Mouse (Mus musculus) frontal cortex, adult 2 months (tissue): ENCODE measurements at regions not wholly inside any gene's neighbourhood (a gene's known extent, or its start where the extent isn't known, plus 50 kb on each side); places are given as distances from the start of the nearest gene placed in this dataset.
A peak's percentile ranks its signal among the peaks of the same experiment; 100 is the strongest.

Source experiments
- DNase-seq, 2 experiments: peaks; one replicate each; pipeline ENCODE4 v3.0.0; 2022; ENCODE audit warnings: low spot score in 1 of 2; ENCODE audit errors: extremely low spot score in 1 of 2

DNA sequence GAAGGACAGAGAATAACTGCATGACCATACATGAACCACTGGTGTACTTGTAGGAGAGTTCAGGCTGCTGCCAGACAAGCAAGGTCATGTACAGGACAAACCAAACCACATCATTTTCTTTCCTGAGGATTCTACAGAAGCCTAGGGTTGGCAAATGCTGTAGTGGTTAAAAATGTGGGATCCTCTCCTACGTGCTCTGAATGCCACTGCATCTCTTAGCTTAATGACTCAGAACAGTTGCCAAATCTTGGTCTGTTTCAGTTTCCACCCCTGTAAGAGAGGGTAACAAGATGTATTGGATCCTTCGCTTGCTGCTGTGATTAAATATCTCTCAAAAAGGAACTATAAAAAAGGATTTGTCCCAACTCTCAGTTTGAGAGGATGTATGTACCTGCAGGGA lies 938.1 kb downstream of the 4930444P10Rik start:
- DNase-seq: peak in 1 of 2 experiments; percentile 1

DNA sequence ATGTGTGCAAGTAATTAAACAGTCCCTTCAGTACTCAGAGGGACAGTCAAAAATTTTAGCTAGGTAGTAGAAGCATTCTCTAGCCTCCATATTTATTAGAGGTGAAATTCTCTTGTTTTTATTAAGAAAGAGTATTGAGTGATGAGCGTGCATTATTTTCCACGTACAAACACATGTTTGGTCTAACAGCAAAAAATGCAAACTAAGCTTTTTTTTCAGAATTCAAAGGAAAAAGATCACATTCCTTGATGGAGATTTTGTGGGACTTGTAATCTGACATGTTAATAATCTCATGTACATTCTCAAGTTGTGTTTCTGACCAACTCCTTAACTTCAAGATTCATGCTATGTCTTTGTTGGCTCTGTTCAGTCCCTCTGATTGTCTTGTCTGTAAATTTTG lies 939.2 kb downstream of the 4930444P10Rik start:
- no peak for DNase-seq

DNA sequence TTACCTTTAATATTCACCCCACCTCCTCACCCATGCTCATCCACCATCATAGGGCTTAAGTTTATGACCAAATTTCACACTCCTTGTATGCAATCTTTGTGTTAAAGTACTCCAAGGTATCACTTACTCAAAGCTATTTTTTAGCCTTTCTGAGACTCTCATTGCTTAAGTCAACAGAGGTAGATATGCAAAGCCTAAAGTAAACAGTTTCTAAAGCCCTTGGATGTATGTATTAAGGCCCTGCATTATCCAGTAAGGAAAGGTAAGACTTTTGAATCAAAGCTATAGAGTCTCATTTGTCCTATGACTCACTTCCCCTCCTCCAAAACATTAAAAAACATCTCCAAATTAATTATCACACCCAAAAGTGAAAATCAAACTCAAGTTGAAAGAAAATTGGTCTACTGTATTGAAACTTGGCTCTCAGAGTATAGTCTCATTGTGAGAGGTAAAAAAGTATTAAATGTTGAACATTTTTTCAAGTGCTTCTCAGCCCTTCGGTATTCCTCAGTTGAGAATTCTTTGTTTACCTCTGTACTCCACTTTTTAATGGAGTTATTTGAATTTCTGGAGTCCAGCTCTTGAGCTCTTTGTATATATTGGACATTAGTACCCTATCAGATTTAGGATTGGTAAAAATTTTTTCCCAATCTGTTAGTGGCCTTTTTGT lies 949.1 kb downstream of the 4930444P10Rik start:
- DNase-seq: no peak

DNA sequence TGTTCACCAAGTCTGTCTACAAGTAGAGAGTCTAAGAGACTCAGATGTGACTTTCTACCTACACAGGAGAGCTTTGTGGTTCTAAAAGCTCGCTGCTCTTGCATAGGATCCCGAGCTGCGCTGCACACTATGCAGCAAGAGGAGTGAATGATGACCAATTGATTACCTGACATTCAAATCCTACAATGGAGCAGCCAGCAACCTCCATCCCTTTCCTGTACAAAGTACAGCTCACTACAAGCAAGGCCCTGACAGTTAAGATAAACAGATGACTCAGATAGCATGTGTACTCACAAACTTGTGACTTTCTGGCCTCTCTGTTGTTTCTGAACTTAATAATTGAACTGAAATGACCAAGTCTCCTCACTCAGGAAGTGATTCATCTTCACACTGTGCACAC lies 974.7 kb downstream of the 4930444P10Rik start:
- no peak for DNase-seq

DNA sequence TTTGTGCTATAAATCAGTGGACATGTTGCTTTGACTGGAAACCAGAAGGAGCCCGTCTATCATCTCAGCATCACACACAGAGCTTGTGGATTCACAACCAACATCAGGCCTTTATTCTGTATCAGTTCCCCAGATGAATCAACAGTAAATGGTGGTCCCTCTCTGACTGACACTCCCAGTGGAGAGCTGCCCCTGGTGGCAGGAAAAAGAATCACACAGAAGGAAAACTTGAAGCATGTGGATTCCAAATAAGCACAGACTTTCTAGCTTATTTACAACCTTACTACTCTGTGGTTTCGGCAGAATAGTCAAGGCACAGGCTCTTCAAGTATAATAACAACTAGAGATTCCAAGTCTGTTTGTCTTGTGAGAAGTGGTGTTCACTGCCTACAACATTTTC lies 981.7 kb downstream of the 4930444P10Rik start:
- no peak for DNase-seq

DNA sequence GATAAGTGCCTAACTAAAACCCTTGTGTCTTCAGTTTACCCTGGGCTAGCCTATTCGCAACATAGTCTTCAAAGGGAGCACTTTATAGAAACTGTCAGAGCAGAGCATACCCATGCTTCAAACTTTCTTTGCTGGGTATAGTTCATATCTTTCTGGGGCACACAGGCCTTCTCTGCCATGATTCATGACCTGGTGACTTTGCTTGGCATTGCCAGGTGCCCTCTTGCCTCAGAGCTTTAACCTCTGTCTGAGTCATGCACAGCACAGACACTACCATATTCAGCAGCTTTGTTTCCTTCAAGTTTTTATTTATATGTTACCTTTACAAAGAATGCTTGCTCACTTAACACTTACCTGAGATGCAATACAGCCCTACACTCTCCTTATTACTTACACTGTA lies 1022.8 kb downstream of the 4930444P10Rik start:
- DNase-seq: no peak

DNA sequence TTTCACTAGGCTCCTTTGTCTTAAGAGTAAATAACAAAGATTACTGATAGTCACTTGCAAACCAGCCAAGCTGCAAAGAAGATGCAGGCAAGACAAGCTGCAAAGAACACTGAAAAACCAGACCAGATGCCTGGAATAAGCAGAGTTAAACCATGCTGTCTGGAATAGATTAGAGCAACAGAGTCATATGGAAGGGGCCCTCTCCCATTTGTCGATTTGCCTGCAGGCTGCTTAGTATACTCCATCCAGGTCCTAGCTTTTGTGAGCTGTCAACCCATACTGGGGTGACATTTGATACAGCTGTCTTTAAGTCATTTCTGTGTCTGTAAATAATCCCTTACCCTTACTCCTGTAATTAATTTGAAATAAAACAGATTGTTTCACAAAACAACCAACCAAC lies 1059.1 kb downstream of the 4930444P10Rik start:
- DNase-seq: no peak

DNA sequence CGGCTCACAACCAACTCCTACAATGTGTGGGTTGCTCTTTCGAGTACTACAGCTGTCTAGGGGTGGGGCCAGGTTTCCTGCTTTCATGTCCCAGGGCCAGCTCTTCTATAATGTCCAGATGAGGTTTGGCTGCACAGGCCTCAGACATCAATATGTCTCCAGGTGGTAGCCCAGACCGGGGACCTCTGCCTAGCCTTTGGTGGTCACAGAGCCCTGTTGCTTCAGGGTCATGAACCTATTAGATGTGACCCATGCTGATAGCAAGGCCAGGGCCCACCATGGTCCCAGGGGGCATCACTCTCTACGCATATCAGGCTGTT lies 1074.7 kb downstream of the 4930444P10Rik start:
- no peak for DNase-seq

DNA sequence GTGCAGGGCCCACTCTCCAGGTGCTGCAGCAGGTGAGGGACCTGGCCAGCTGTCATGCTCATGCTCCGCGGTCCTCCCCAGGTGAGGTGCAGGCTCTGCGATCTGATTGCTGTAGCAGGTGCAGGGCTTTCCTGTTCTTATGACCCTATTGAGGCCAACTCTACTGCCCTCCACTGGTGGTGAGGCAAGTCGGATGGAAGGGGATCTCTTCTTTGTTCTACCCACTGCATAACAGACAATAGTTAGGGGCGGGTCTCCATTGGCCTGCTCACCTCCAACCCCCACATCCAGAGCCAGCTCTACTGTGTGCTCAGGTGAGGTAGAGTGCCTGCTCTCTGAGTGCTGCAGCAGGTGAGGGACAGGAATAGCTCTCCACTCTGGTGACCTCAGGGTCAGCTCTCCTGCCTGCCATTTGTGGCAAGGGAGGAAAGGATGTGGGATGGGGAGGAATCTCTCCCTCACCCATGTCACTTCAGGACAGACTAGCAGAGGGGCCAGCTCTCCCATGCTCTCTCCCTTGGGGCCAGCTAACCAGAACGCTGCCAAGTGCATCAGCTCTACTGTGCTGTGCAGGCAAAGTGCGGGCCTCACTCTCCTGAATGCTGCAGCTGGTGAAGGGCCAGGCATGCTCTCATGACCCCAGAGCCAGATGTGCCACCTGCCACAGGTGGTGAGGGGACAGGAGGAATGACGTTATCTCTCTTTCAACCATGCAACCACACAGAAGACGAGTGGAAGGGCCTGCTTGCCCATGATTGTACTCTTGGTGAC lies 1075.3 kb downstream of the 4930444P10Rik start:
- DNase-seq: no peak

DNA sequence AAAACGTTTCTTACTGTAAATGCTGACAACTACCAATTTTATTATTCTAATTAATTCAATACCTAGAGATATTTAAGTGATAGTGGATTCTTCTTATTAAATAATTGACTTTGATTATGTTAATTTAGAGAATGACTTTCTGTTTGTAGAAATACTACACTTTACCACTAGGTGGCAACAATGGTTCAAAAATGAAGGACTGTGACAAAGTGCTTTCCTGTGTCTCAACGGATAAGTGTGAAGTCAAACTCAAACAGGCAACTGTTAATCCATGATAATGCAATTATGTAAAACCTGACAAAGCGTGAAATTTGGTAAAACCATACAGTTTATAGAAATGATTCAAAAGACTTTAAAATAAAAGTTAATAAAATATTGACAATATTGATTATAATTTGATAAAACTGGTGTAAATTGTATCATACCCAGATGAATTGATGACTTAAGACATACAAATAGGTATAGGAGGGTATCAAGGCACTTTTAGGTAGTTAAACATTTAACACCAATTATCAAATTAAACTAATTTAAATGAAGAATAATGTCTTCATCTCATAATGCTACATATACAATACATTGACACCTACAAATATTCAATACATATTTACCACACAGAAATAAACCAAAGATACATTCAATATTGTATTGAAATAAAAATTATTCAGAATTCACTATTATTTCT lies 1085.3 kb downstream of the 4930444P10Rik start:
- peak in 1 of 2 experiments; percentile 76 for DNase-seq

DNA sequence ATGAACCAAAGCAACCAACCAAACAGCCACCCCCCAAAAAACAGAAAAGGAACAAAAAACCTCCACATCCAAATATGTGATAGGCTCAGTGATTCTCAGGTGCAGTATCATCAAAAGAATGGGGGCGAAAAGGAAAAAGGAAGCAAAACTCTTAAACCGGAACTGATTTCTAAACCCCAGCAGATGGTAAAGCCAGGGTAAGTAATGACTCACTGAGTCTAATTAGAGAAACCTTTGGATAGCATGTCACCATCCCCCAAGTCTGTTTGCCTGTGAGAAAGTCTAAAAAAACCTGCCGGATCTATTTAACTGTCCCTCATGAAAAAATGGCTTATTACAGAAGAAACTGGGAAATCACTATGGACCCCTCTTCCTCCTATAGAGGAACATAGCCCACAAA lies 1097.8 kb downstream of the 4930444P10Rik start:
- DNase-seq: no peak

DNA sequence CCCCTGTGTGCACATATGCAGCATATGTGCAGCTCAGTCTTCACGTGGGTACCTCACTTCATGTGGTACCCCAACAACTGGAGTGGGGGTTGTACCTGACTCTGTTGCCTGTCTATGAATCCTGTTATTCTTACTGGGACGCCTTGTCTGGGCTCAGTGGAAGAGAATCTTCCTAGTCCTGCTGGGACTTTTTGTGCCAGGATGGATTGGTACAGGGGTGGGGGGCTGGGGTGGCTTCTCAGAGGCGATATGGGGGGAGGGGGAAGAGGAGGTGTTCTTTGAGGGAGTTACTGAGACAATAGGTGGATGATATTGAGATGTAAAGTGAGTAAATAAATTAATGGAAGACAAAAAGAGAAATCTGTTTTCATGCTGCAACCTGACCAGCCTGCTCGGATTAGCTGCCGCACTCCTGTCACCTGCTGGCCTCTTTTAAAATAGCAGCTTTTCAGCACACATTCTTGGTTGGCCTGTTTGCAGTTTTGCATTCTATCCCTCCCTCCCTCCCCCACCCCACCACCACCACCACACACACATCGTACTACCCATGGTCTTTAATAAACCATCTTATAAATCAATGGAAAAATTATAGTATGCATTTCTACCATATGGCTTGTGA lies 1112.9 kb downstream of the 4930444P10Rik start:
- peak in 1 of 2 experiments; percentile 23 for DNase-seq
